Mouse (Mus musculus) brain, embryonic 18.5 days (tissue): ENCODE measurements around the gene Camk2n1.
"Not testable (repeated sequence)": the region's sequence is repeated elsewhere in the genome, so short reads cannot be mapped to it uniquely, and the experiment has no call there.

Experiments used
- DNase-seq: peaks from one replicate; pipeline ENCODE4 v3.0.0-alpha.2; 2012; ENCODE audit warnings: low read depth, low spot score

The Camk2n1 gene

DNA sequence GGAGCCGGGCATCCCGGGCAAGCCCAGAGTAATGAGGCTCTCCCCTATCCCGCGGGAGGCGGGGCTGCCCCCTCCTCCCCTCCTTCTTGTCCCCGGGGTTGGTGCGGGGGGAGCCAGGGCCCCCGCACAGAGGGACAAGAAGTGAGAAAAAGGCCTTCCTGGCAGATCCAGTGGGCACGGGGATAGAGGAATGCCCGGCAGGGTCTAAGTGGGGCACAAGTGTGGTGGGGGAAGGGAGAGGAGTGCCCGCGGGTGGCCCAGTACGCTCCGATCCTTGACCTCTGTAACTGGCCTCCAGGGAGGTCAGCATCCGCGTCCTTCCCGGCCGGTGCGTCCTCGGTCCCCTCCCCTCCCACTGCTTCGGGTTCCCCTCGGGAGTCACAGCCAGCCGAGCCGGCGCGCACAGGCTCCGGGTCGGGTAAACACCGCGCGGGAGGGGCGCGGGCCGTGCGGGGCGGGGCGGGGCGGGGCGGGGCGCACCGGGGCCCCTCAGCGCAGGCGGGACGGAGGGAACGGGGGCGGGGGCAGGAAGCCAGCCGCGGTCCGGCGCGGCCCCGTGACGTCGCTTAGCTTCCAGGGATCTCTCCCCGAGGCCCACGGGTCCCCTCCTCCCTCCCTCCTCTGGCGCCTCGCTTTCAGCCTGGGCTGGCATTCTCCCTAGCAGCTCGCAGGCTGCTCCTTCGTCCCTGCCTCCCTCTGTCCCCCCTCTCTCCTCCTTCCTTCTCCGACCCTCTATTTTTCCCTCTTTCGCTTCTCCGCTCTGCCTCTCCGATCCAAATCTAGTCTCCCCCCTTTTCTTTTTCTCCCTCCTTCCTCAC, at the start of gene Camk2n1:
Camk2n1 (plus strand) TSS at position 562 of the 818 bp plus-strand sequence.
- DNase-seq = no peak

DNA sequence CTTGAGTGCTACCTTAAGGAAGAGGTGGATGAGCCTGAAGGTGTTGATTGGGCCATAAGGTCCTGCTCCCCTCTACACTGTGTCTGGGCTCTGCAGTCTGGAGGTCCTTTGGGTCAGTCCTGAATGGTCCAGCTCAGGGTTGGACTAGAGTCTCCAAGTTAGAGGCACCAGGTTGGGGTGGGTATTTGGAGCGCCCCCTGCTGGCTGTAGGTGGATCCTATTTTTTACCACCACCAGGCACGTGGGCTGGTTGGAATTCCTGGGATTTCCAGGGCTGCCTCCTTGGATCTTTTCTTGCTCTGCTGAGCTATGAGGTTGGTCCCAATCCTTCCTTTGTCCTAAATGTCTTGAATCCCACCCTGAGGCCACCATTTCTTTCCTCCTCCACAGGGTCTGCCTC, 49.3 kb upstream of the Camk2n1 start:
- DNase-seq = no peak

DNA sequence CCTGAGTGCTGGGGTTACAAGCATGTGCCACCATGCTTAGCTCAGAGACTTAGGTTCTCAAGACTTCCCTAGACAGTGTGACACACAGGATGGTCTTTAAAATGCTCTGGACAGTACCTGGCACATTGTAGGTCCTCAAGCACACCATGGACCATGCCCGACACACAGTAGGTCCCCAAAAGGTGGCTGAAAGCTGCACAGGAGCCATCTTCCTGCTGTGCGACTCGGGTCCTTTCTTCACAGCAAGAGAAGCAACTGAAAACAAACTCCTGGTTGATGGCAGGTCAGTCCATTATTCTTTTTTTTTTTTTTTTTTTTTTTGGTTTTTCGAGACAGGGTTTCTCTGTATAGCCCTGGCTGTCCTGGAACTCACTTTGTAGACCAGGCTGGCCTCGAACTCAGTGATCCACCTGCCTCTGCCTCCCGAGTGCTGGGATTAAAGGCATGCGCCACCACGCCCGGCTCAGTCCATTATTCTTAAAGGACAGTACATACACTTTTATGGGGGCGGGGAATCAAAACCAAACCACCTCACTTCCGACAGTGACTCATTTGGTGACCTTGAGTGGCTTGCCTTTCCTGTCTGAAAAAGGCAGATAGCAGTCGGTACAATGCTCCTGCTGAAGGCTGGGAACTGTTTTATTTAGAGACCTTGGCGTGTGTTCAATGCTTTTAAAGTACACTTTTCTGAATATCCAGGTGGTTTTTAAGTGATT, 46.5 kb upstream of the Camk2n1 start:
- no peak for DNase-seq

DNA sequence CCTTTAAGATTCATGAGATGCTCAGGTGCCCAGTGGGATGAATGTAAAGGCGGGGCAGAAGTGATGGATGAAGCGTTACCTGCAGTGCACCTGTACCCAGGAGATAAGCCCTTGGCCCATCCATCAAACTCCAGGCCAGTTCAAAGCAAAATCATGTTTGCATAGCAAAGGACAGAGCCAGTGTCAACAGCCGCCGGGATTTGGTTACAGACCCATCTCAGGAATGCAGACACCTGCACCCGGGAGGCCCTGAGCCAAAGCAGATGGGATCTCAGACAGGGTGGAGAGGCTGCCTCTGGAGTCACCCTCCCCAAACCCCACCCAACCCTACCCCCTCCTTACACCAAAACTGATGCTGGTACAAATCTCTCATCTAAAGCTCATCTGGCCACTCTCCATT, 43.1 kb upstream of the Camk2n1 start:
- no peak for DNase-seq

DNA sequence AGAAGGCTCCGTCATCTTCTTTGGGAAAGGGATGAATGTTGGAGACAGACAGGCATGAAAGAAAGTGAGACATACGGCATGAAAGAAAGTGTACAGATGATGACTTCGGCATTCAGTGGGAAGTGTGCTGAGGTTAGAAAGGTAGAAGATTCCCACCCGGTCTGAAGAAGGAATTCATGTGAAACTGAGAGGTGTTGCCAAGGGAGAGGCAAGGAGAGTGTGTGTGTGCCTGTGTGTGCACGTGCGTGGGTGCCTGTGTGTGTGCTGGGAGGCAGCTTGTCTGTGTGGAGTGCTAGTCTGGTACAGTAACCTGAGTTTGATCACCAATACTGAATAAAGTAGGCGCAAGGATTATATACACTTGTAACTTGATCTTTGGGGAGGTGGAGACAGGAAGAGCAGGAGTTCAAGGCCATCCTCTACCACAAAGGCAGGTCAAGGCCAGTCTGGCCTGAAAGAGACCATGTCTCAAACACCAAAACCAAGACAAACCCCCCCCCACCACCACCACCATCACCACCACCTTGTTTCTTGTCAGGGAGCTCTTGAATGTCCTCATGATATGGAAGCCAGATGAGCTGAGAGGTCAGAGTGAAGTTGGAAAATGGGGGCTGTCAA, 42.5 kb upstream of the Camk2n1 start:
- DNase-seq = no peak

DNA sequence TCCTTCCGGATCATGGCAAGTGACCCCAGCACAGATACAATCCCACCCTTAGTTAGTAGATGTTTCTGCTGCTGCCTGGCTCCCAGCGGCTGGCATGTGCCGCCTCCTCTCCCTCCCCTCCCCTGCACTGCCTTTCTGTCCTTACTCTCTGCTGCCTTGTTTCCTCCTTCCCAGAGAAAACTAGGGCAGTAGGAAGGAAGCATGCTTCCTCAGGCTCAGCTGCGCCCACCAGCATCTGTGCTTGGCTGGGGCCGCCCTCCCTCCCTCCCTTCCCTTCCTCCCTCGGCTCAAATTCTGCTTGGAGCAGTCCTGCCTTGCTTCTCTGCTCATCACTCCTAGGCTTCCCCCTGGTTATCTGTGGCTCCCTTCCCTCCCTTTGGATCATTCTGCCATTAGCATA, 39.4 kb upstream of the Camk2n1 start:
- DNase-seq = no peak

DNA sequence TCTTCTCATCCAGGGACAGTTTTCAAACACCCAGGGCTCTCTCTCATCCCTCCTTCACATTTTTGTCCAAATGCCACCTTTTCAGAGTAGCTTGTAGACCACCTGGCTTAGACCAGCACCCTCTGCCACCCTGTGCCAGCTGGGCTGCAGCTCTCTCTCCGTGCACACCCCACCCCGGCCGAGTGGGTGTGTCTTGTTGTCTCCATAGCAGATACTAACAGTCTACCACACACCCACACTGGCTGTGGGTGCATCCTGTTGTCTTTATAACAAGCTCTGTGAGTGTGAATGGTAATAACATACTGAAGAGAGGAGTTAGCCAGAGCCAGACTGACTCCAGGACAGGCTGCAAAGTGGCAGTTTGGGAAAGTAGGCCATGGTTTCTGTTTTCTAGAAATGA, 38.1 kb upstream of the Camk2n1 start:
- no peak for DNase-seq

DNA sequence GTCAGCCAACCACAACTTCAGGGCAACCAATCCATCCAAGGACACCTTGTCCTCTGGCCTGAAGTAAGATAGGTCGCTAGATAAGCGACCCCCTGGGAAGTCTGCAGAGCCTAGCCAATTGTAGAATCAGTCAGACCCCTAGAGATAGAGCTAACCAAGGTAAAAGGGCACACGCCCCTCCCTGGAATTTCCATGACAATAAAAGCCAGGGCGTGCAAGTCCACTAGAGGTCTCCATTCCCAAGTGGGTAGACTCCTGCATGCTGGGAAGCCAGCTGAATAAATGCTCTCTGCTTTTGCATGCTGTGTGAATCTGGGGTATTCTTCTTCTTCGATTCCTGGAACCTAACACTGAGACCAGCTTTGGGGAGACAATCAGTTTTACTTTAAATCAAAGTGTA, 37.7 kb upstream of the Camk2n1 start:
- DNase-seq = no peak

DNA sequence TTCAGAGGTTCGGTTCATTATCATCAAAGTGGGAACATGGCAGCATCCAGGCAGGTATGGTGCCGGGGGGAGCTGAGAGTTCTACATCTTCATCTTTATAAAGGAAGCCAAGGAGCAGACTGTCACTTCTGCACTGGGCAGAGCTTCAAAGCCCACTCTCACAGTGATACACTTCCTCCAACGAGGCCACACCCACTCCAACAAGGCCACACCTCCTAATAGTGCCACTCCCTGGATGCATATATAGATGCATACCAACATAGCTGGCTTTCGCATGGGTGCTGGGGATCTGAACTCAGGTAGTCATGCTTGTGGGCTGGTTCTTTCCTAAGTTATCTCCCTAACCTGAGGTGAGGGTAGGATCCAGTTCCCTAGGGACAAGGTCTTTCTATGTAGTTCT, 36.2 kb upstream of the Camk2n1 start:
- no peak for DNase-seq

DNA sequence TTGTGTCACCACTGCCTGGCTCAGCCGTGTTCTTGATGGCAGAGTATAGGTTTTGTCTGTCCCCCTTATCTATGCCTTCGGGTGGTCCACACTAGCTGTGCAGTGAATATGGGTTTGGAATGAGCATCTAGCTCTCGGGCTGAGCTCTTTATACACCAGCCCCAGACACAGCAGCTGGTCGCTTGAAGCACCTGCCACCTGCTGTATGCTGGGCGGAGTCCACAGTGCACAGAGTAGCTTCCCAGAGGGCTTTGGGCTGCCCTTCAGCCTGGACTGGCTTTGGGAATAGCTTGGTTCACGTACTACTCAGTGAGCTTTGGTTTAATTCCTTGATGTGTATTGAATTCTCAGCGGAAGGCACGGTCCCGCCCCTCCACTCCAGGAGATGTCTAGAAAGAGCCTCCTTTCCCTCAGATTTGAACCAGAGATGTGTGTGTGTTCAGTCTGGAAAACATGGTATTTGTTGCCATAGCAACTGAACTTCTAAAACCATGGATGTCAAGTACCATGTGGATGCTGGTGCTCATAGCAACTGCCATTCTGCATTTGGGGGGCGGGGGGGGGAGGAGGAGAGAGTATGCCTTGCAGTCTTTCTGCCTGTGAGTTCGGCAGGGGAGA, 35.7 kb upstream of the Camk2n1 start:
- DNase-seq = peak; percentile 64

DNA sequence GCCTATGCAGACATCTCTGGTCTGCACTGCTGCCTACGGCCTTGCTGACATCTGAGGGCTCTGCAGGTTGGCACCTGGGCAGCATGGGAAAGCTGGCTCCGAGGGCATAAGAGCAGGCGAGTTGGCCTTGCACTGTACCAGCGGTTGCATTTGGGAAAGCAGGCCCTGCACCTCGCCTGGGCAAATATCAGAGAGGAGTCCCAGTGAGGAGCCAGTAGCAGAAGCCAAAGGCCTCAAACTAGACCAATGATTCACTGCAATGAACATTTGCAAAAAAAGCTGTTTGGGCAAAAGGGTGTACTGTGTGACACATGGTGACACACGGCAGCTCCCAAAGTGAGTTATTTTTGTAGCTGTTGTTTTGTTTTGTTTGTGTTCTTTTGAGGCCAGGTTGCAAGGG, 29.1 kb upstream of the Camk2n1 start:
- DNase-seq = no peak

DNA sequence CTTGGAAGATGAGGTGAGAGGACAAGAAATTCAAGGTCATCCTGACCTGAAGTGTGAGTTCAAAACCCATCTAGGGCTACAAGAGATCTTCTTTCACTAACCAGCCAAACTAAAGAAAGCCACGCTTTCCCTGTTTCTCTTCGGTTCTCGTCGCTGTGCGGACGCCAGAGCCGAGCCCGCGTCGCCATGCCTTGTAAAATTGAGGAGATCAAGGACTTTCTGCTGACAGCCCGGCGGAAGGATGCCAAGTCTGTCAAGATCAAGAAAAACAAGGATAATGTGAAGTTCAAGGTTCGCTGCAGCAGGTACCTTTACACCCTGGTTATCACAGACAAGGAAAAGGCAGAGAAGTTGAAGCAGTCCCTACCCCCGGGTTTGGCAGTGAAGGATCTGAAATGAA, 28.5 kb upstream of the Camk2n1 start:
- not testable (repeated sequence) for DNase-seq

DNA sequence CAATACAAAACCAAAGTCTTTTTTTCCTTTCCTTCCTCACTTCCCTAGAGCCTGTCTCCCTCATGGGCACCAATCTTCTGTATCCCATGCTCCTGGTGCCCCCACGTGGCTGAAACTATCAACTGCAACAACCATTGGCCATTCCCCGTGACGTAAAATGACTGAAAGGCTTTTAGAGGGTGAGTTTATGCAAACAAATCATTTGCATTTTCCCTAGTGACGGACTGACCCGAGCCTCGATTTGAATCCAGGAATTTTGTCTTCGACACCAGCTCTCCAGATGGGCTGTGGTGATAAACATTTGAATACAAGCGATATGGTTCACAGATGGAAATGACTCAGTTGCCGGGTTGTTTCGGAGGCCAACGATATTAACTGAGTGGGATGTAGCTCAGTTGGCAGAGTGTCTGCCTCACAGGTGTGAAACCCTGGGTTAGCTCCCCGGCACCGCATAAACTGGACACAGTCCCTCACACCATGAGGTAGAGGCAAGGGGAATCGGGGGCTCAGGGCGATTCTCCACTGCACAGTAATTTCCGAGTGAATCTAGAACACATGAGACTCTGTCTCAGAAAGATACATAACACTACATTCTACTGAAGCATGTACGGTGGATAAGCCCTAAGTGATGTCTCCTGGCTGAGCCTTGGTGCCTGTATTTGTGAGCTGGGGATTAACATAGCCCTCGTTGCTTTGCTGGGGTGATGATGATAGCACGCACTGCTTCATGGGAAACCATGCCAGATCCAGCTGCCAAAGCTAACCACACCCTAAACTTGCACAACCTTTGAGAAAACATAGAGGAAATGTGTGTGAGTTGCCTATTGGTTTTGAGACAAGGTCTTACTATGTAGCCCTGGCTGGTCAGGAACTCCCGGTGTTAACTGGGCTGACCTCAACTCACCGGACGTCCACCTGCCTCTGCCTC, 27.1 kb upstream of the Camk2n1 start:
- DNase-seq = peak; percentile 63

DNA sequence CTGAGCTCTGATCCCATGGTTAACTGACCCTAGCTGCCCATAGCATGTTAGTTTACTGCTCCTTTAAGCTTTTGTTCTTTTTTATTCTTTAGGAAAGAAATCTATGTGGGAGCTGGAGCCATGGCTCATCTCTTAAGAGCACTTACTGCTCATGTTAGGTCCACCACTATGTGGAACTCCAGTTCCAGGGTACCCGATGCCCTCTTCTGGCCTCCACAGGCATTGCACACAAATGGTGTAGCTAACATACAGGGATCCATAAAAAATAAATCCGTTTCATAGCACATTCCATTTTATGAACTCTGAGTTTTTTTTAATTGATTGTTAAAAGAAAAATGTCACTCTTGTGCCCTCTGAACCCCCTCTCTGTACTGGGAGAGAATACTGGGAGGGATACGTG, 24.3 kb upstream of the Camk2n1 start:
- no peak for DNase-seq

DNA sequence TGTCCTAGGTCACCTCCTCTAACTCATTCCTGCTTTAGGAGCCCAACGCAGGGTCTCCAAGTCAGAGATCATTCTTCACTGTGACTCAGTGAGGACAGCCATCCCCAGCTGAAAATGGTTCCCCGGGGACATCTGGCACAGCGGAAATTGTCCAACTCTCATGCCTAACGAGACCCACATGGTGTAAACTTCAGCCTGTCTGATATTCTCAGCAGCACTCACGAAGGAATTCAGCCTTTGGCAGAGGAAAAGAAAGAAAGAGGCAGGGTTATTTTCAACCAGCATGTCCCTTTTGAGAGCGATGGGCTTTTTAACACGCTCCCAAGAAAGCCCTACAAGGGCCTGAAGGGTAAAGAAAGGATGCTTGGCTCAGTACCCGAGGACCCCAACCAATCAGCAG, 22.8 kb upstream of the Camk2n1 start:
- no peak for DNase-seq

DNA sequence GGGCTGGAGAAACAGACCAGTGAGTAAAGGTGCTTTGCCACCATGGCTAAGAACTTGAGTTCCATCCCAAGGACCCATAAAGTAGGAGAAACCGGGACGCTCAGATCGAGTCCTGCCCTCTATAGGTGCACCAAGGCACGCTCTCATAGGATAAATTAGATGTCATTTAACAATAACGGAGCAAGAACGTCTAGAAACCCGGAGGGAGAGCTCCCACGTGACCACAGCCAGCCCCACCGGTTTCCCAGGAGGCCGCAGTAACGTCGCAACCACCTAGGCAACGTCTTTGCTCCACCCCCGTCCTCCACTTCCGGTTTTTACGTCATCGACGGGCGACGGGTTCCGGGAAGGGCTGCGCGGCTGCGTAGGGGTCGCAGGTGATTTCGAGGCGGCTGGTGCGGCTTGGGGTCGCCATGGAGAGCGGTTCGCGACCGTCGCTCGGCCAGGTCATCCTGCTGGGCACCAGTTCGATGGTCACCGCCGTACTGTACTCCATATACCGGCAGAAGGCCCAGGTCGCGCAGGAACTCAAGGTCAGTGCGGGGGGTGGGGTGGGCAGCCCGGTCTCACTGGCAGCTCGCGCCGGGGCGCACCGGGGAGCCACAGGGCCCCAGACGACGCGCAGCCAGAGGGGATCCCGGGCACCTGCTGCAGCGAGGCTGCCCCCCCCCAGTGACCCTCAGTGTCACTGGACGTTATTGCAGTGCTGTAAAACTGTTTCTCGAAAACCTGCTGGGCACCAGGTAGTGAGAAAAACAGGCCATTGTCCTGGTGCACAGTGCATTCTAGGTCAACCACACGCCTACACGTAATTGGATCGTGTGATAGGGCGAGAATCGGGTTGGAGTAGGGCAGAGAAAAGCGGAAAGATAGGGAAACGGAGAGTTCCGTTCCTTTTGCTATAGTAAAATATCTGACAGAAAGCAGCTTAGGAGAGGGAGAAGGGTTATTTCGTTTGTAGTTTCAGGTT, 19.5 kb upstream of the Camk2n1 start, which contains the start of gene Mul1:
Mul1 (plus strand) TSS at position 325 of the 970 bp plus-strand sequence.
- peak; percentile 91 for DNase-seq

DNA sequence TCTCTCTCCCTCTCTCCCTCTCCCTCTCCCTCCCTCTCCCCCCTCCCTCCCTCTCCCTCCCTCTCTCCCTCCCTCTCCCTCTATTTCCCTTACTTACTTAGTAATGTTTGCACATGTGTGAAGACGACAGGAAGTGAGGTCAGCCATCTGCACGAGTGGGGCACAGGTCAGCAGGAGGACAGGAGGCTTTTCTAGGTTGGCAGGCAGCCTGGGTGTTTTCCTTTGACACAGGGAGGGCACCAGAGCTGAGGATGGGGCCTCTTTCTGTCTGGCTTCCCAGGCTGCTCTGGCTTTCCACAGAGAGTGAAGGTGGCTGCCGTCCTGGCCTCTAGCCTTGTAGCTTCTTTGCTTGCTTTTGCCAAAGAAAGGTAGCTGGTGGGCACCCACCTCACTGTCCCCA, 14.1 kb upstream of the Camk2n1 start:
- DNase-seq = no peak

DNA sequence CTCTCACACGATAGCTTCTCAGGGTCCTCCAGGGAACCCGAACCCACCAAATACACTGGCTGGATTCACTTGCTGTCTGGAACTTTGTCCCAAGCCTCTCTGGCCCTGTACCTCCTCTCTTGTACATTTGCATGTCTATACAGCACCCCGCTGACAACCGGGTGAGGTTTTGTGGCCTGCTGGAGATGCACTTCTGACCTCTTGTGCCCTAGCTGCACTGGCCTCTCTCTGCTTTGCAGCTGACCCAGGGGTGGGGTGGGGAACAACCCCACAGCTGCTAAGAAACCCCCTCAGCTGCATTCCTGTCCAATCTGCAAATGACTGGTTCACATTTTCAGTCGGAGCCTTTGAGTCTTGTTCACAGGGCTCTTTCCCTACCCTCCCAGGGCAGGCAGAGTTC, 9.2 kb upstream of the Camk2n1 start:
- DNase-seq = no peak

DNA sequence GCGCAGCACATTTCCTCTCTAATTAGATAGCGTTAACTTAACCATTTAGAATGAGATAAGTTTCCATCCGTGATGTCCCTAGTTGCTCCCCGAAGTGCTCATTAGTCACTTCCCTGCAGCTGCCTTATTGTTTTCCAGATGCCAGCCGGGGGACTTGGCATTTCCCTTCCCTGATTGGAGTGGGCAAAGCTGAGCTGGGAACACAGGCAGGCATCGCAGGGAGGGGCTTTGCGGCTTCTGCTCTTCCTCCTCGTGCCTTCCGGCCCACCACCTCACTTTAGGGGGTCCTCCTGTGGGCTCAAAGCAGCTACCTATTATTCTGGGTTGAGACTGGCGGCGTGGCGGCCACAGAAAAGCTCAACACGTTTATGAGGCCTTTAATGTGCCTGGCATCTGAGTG, 7.1 kb upstream of the Camk2n1 start:
- DNase-seq = no peak

DNA sequence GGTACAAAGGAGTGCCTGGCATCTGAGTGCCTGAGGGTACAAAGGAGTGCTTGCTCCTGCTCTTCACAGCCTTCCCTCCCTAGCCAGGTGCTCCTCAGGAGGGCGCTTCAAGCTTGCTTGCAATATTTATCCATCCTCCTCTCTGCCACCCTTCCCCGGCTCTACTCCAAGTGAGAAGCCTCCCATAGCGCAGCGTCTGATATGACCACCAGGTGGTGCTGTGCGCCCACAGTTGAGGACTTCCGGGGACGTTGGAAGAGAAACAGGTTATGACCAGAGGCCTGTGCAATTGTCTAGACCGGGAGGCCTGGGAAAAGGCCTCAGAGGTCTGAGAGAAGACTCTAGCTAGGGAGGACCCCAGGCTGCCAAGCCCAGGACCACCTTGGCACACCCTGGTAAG, 6.7 kb upstream of the Camk2n1 start:
- peak; percentile 83 for DNase-seq
